Mouse (Mus musculus) myocyte (in vitro differentiated cells): ENCODE data around the gene Rasgrp4.

Source experiments
- CEBPB ChIP-seq: IDR thresholded peaks from 2 replicates; pipeline ENCODE4 v1.6.1; 2011; ENCODE audit warnings: mild to moderate bottlenecking, moderate library complexity; ENCODE audit not compliant: poor library complexity, insufficient read depth, severe bottlenecking
- MYOD1 ChIP-seq, 3 experiments: IDR thresholded peaks; one replicate each; pipeline ENCODE4 v1.6.1; 2011; ENCODE audit warnings: control low read depth in 2 of 3, low read depth in 2 of 3, mild to moderate bottlenecking in 2 of 3, moderate library complexity in 1 of 3; ENCODE audit not compliant: insufficient read length in 2 of 3, control insufficient read depth in 1 of 3
- MYOG ChIP-seq, 3 experiments: IDR thresholded peaks; one replicate each; pipeline ENCODE4 v1.6.1; 2011; ENCODE audit warnings: control low read depth in 2 of 3, low read depth in 2 of 3, mild to moderate bottlenecking in 2 of 3; ENCODE audit not compliant: insufficient read length in 2 of 3, control insufficient read depth in 1 of 3, insufficient read depth in 1 of 3
- POLR2A ChIP-seq: IDR thresholded peaks from one replicate; pipeline ENCODE4 v1.6.1; 2011; ENCODE audit warnings: low read depth, mild to moderate bottlenecking, control low read depth, moderate library complexity; ENCODE audit not compliant: insufficient read length
- POLR2AphosphoS2 ChIP-seq: IDR thresholded peaks from one replicate; pipeline ENCODE4 v1.6.1; 2011; ENCODE audit warnings: low read depth, control low read depth; ENCODE audit not compliant: insufficient read length
- USF1 ChIP-seq: IDR thresholded peaks from one replicate; pipeline ENCODE4 v1.6.1; 2011; ENCODE audit warnings: low read depth, mild to moderate bottlenecking, control low read depth, moderate library complexity

DNA sequence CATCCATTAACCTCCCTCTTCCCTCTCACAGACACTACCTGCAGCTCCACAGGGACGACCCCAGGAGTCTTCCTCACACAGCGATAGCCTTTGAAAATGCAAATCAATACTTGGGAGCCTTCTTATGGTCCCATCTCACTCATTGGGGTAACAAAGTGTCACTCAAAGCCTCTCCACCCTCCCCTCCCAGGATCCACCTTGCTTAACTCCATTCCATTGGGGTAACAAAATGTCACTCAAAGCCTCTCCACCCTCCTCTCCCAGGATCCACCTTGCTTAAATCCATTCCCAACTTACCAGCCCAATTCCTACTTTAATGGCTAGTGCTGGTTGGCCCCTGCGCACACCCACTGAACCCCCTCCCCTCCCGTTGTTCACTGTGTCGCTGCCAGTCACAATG is 23.6 kb downstream of the Rasgrp4 start:
- TF ChIP-seq MYOG (IDR thresholded peaks at IDR 0.05; ENCODE audit: control insufficient read depth in 1 of 3, insufficient read depth in 1 of 3, insufficient read length in 2 of 3, low read depth in 2 of 3) (no peak), USF1 (no peak), POLR2A (no peak), MYOD1 (IDR thresholded peaks at IDR 0.05; ENCODE audit: control insufficient read depth in 1 of 3, insufficient read length in 2 of 3, low read depth in 2 of 3) (no peak), CEBPB (no peak), POLR2AphosphoS2 (no peak)
